Mouse (Mus musculus): ENCODE data around the gene Zfp275. TPM values are rescaled to one million over a fixed set of nuclear protein-coding genes. Genes with fewer than 3 reads are reported as not detected.

Gene Zfp275
- polyA plus RNA-seq (2012; rRNA removed) = 2.1 and 2.9 TPM in 2 replicates

DNA sequence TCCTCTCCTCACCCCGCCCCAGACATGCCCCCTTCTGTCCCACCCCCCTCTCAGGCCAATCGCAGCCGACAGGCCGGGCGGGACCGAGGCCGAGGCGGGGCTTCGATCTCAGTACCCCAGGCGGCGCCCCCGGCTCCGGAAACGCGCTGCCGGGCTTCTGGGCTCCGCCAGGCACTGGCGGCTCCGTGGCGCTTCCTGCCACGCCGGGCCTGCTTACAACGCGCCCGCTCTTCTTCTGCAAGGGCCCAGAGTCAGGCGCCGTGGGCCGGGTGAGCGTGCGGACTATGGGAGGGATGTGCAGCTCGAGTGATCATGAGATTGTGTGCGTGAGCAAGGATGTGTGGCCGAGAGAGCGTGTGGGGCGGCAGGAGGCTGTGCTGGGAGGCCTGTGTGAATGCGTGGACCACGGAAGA, at the start of gene Zfp275:
Gene Zfp275, plus strand, starts transcription at position 139 of the 413 bp plus-strand sequence.

DNA sequence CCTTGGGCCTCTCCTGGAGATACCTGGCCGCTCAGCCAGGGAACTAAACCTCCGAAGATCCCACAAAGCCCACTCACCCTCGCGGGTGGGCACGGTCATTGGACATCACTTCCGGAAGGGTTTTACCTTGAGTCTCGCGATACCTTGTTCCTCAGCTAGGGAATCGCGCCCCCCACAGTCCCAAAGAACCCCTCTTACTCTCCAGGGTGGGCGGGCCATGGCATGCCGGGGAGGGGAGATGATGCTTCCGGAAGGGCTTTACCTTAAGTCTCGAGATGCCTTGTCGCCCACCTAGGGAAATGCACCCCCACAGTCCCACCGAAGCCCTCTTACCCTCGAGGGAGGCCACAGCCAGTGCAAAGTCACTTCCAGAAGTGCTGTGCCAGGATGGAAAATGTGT, 49.5 kb upstream of the Zfp275 start, which contains the start of the genes Xlr5a and Xlr5c:
Gene Xlr5a, minus strand, starts transcription at position 101 of the 400 bp plus-strand sequence.
Gene Xlr5c, minus strand, starts transcription at position 101 of the 400 bp plus-strand sequence.

DNA sequence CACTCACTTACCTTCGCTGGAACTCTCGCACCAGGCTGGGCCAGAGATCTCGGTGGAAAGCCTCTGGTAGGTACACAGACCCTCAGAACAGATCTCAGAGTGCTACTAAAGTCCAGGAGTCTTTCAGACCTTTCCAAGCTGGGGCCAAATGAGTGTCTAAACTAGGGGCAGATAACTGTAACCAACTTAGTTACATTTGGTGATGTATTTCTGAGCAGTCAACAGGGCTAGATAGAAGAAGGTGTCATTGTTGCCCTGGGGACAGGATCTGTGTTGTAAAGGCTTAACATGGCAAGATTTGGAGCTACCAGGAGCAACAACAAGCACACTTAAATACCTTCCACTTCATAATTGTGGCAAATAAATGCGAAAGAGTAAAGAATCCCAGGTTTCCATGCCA, 5.7 kb upstream of the Zfp275 start, which contains the start of gene Gm45015:
Gene Gm45015, minus strand, starts transcription at position 101 of the 400 bp plus-strand sequence.

DNA sequence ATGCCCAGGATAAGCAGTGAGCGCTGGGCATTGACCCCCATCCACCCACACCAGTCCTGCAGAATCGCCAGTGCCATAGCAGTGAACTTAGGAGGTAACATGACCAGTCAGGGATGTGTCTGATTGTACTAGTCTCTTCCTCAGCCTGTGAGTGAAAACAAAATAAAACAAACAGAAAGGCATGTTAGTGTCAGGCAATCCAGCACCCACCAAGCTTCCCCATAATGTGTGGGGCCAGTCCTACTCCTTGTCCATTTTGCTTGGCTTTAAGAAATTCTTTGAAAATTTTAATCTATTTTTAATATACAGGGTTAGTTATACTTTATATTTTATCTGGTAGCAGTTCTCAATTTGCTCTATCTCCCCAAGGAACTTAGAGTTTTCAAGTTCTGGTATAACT, 56.2 kb downstream of the Zfp275 start, which contains the start of gene Gm18336:
Gene Gm18336, minus strand, starts transcription at position 101 of the 400 bp plus-strand sequence.

Other genes starting within 250 kb of the Zfp275 start
- gene Xlr3a, start 245.5 kb upstream of the Zfp275 start, polyA plus RNA-seq (2012; rRNA removed) = 0.29 and 1.0 TPM in 2 replicates
- 0.02 TPM in 1 of 2 replicates, not detected in the other for gene Gm14685, start 225.6 kb upstream of the Zfp275 start, polyA plus RNA-seq (2012; rRNA removed)
- gene Xlr5b, start 193.8 kb upstream of the Zfp275 start, polyA plus RNA-seq (2012; rRNA removed) = not detected in 2 replicates
- gene DXBay18, start 193.2 kb upstream of the Zfp275 start, polyA plus RNA-seq (2012; rRNA removed) = not detected in 2 replicates
- not detected in 2 replicates for gene Spin2d, start 165.6 kb upstream of the Zfp275 start, polyA plus RNA-seq (2012; rRNA removed)
- gene Xlr3b, start 150.4 kb upstream of the Zfp275 start, polyA plus RNA-seq (2012; rRNA removed) = 0.06 TPM in 1 of 2 replicates, not detected in the other
- gene Xlr4b, start 128.3 kb upstream of the Zfp275 start, polyA plus RNA-seq (2012; rRNA removed) = not detected in 2 replicates
- 20.4 and 37.1 TPM in 2 replicates for gene F8a, start 114.3 kb upstream of the Zfp275 start, polyA plus RNA-seq (2012; rRNA removed)
- gene Xlr4c, start 99.5 kb upstream of the Zfp275 start, polyA plus RNA-seq (2012; rRNA removed) = not detected in 2 replicates
- not detected in 2 replicates for gene Xlr3c, start 77.2 kb upstream of the Zfp275 start, polyA plus RNA-seq (2012; rRNA removed)
- gene Xlr5a, start 49.6 kb upstream of the Zfp275 start, polyA plus RNA-seq (2012; rRNA removed) = not detected in 2 replicates
- gene Xlr5c, start 49.6 kb upstream of the Zfp275 start, polyA plus RNA-seq (2012; rRNA removed) = not detected in 2 replicates
- not detected in 2 replicates for gene Gm45015, start 5.8 kb upstream of the Zfp275 start, polyA plus RNA-seq (2012; rRNA removed)
- not detected in 2 replicates for gene Gm18336, start 56.1 kb downstream of the Zfp275 start, polyA plus RNA-seq (2012; rRNA removed)
- 0.03 TPM in 1 of 2 replicates, not detected in the other for gene Zfp92, start 68.5 kb downstream of the Zfp275 start, polyA plus RNA-seq (2012; rRNA removed)
- 97.8 and 195 TPM in 2 replicates for gene Trex2, start 92.7 kb downstream of the Zfp275 start, polyA plus RNA-seq (2012; rRNA removed)
- gene Haus7, start 116.4 kb downstream of the Zfp275 start, polyA plus RNA-seq (2012; rRNA removed) = 6.3 and 7.0 TPM in 2 replicates
- 139 and 158 TPM in 2 replicates for gene Bgn, start 141.0 kb downstream of the Zfp275 start, polyA plus RNA-seq (2012; rRNA removed)
- 0.06 and 0.10 TPM in 2 replicates for gene Atp2b3, start 160.5 kb downstream of the Zfp275 start, polyA plus RNA-seq (2012; rRNA removed)

All from stomach, adult 2 months (tissue).